Mouse (Mus musculus) liver, postnatal 0 days (tissue): ENCODE measurements around the gene Rrp15. TPM values are rescaled to one million over a fixed set of nuclear protein-coding genes. Genes with fewer than 3 reads are reported as not detected.

ENCODE experiments used
- ATAC-seq: fragments of 200-750 bp; cut with Nextera tagmentation; 2 replicates; pipeline ENCODE4 v1.8.0; 2017; ENCODE audit warnings: mild to moderate bottlenecking, moderate library complexity
- DNase-seq: peaks from one replicate; pipeline ENCODE4 v3.0.0-alpha.2; 2016
- H3K27ac ChIP-seq: fragments of 300-500 bp; sonication (generic); 2 replicates; pipeline ENCODE4 v1.5.1; 2014; ENCODE audit warnings: antibody characterized with exemption, moderate library complexity, mild to moderate bottlenecking, low read depth
- H3K27me3 ChIP-seq: fragments of 300-500 bp; sonication (generic); 2 replicates; pipeline ENCODE4 v1.6.1; 2014; ENCODE audit warnings: low read length, control low read depth, mixed read lengths; ENCODE audit not compliant: insufficient read depth
- H3K36me3 ChIP-seq: fragments of 300-500 bp; sonication (generic); replicated peaks from 2 replicates; pipeline ENCODE4 v1.6.1; 2014; ENCODE audit warnings: mild to moderate bottlenecking, control low read depth, low read length, moderate library complexity, mixed read lengths; ENCODE audit not compliant: insufficient read depth
- H3K4me1 ChIP-seq: fragments of 300-500 bp; sonication (generic); 2 replicates; pipeline ENCODE4 v1.6.1; 2014; ENCODE audit warnings: antibody characterized with exemption, mild to moderate bottlenecking, control low read depth; ENCODE audit not compliant: insufficient read depth
- H3K4me2 ChIP-seq: fragments of 300-500 bp; sonication (generic); 2 replicates; pipeline ENCODE4 v1.6.1; 2014; ENCODE audit warnings: low read depth, mild to moderate bottlenecking, low read length, moderate library complexity, mixed read lengths
- H3K4me3 ChIP-seq: fragments of 300-500 bp; sonication (generic); 2 replicates; pipeline ENCODE4 v1.5.1; 2014; ENCODE audit warnings: low read depth, low read length
- H3K9ac ChIP-seq: fragments of 300-500 bp; sonication (generic); replicated peaks from 2 replicates; pipeline ENCODE4 v1.6.1; 2014; ENCODE audit warnings: mild to moderate bottlenecking, moderate library complexity
- H3K9me3 ChIP-seq: fragments of 300-500 bp; sonication (generic); 2 replicates; pipeline ENCODE4 v1.6.1; 2016; ENCODE audit warnings: mild to moderate bottlenecking, control low read depth, low read length, mixed read lengths
- CTCF ChIP-seq: sonication (generic); IDR thresholded peaks from 2 replicates; pipeline ENCODE4 v1.5.1; 2016; ENCODE audit warnings: antibody characterized with exemption, low read depth
- EP300 ChIP-seq: IDR thresholded peaks from 2 replicates; pipeline ENCODE4 v1.6.1; 2016; ENCODE audit warnings: antibody characterized with exemption, low read depth, mild to moderate bottlenecking
- WGBS: fragments of 180-500 bp; shearing (Covaris S2); extraction: QIAGEN DNeasy Blood & Tissue Kit; methylation state at CpG from one replicate; pipeline ENCODE4 v1.1.7; 2014; ENCODE audit not compliant: insufficient replicate concordance; 5-methylcytosine and 5-hydroxymethylcytosine counted together
- polyA plus RNA-seq: library from polyadenylated mRNA; unstranded; fragments of >200 nt; fragmentation: Nextera tagmentation; extraction: Ambion mirVana; gene quantifications from 2 replicates; pipeline ENCODE4 v1.2.1, GENCODE M21; 2015

Gene Rrp15
- polyA plus RNA-seq, 1 experiment from 2014 or later, result 22.4 TPM

- TF ChIP-seq CTCF (no peak), EP300 (no peak)
- no peaks in the 10 kb centered on the region for H3K4me1 ChIP-seq
- H3K4me2 ChIP-seq, result no peak overlapping the region
- no peaks in the 10 kb centered on the region for H3K9me3 ChIP-seq
- H3K27me3 ChIP-seq, result no peaks in the 10 kb centered on the region
- H3K36me3 ChIP-seq, result peaks cover 19% of the 10 kb centered on the region
- H3K27ac ChIP-seq, result no peak overlapping the region
- ATAC-seq, result no peak
- H3K9ac ChIP-seq, result no peak overlapping the region
- DNase-seq, result no peak
- whole genome bisulfite sequencing, result 87% methylated on average over 8 of the region's 8 CpGs
- no peak overlapping the region for H3K4me3 ChIP-seq
Observed at GRCm38 (mm10) chr1:186733052-186733451, 16.1 kb downstream of the Rrp15 start.

- no peaks in the 10 kb centered on the region for H3K9me3 ChIP-seq
- no peak for TF ChIP-seq EP300
- TF ChIP-seq CTCF, result no peak
- H3K9ac ChIP-seq, result no peak overlapping the region
- no peak overlapping the region for H3K4me3 ChIP-seq
- 62% methylated on average over 4 of the region's 4 CpGs for WGBS
- ATAC-seq (peak; percentile 36), DNase-seq (no peak)
- H3K4me2 ChIP-seq, result no peak overlapping the region
- H3K27me3 ChIP-seq, result no peaks in the 10 kb centered on the region
- H3K27ac ChIP-seq, result no peak overlapping the region
- no peaks in the 10 kb centered on the region for H3K4me1 ChIP-seq
- no peaks in the 10 kb centered on the region for H3K36me3 ChIP-seq
Observed at GRCm38 (mm10) chr1:186728778-186729177, 20.4 kb downstream of the Rrp15 start.

DNA sequence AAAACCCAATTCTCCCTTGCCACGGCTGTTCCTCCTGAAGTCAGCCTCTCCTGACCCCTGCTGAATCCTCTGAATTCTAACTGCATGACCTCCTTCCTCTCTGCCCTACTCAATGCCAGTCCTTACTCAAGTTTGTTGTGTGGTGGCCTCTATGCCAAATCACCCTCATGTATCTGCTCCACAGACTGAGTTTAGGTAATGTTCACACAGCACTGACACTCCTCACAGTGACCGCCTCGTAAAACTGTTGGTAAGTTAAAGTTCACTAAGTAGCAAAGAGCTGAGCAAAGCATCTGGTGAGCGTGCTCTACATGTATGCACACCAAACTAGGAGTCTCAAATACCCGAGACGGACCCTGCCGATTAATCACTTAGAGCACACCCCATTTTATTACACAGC lies 23.0 kb downstream of the Rrp15 start:
- ATAC-seq (no peak), DNase-seq (no peak)
- no peaks in the 10 kb centered on the region for H3K4me1 ChIP-seq
- TF ChIP-seq EP300, result no peak
- TF ChIP-seq CTCF, result no peak
- no peak overlapping the region for H3K27ac ChIP-seq
- H3K36me3 ChIP-seq, result no peaks in the 10 kb centered on the region; the same call in 1 of the 2 replicates
- no peak overlapping the region for H3K4me3 ChIP-seq
- 87% methylated on average over 7 of the region's 7 CpGs for WGBS
- no peaks in the 10 kb centered on the region for H3K27me3 ChIP-seq
- H3K9me3 ChIP-seq, result no peaks in the 10 kb centered on the region
- H3K4me2 ChIP-seq, result no peak overlapping the region
- H3K9ac ChIP-seq, result no peak overlapping the region

DNA sequence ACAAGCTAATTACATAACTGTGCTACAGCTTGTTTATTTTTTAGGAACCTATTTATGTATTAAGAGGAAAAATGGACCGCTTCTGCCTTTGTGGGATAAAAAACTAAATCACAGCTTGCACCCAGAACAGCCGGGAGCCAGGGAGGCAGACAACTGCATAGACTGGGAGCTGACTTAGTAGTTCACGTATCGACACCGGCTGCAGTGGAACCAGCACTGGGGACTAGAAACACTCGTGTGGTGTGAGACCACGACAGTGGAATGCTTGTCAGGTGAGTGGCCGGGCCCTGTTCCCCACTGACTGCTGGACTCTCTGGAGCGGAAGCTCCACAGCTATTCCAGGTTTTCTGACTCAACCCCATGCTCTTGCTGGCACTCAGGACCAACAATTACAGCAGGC lies 26.9 kb downstream of the Rrp15 start:
- ATAC-seq (no peak), DNase-seq (no peak)
- no peak overlapping the region for H3K4me2 ChIP-seq
- H3K9ac ChIP-seq, result no peak overlapping the region
- no peak overlapping the region for H3K4me3 ChIP-seq
- H3K27me3 ChIP-seq, result no peaks in the 10 kb centered on the region
- no peaks in the 10 kb centered on the region for H3K4me1 ChIP-seq
- WGBS, result 81% methylated on average over 9 of the region's 9 CpGs
- H3K27ac ChIP-seq, result no peak overlapping the region
- no peak for TF ChIP-seq EP300
- no peak for TF ChIP-seq CTCF
- H3K9me3 ChIP-seq, result no peaks in the 10 kb centered on the region
- H3K36me3 ChIP-seq, result peaks cover 8% of the 10 kb centered on the region

DNA sequence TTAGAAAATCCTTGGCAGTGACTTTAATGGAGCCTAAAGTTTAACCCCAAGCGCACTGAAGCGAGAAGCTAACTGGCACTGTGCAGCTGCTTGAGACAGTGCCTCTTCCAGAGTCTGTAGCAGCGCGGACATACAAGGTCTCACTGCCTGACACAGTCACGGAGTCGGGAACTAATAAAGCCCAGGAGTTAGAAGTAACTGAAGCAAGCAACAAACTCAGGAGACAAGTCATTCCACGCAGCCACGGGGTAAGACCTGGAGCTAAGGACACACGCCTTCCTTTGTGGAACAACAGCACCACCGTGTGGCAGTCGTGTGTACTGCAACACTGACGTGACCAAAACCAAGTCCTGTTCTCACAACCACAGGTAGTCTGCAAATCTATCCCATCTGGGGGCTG lies 27.3 kb downstream of the Rrp15 start:
- peak; percentile 84 for DNase-seq
- Histone ChIP-seq H3K9ac (no peak overlapping the region), H3K27me3 (no peaks in the 10 kb centered on the region), H3K4me1 (no peaks in the 10 kb centered on the region), H3K36me3 (peaks cover 8% of the 10 kb centered on the region), H3K4me3 (no peak overlapping the region), H3K27ac (no peak overlapping the region), H3K9me3 (no peaks in the 10 kb centered on the region), H3K4me2 (no peak overlapping the region)
- TF ChIP-seq EP300, result no peak
- TF ChIP-seq CTCF, result peak; percentile 98
- ATAC-seq, result peak; percentile 66; the same call in 1 of the 2 replicates
- WGBS, result 40% methylated on average over 12 of the region's 12 CpGs

- Histone ChIP-seq H3K9ac (no peak overlapping the region), H3K9me3 (no peaks in the 10 kb centered on the region), H3K4me3 (no peak overlapping the region), H3K27ac (no peak overlapping the region), H3K27me3 (no peaks in the 10 kb centered on the region), H3K36me3 (peaks cover 8% of the 10 kb centered on the region), H3K4me1 (no peaks in the 10 kb centered on the region), H3K4me2 (no peak overlapping the region)
- DNase-seq, result no peak
- TF ChIP-seq EP300 (no peak), CTCF (no peak)
- ATAC-seq, result no peak
- 85% methylated on average over 11 of the region's 11 CpGs for WGBS
Observed at GRCm38 (mm10) chr1:186721166-186721565, 28.0 kb downstream of the Rrp15 start.

DNA sequence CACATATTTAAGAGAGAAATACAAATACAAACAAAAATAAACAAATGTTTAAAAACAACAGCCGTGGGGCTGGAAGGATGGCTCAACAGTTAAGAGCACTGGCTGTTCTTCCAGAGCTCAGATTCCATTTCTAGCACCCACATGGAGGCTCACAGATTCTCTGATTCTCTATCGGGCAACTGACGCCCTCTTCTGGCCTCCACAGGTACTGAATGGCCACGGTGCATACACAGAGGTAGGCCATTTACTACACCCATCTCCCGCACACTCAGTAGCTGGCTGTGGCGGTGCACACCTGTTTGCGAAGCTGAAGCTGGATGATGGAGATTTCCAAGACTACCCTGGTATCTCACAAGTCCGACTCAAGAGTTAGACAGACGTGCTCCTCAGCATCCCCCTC lies 29.4 kb downstream of the Rrp15 start:
- no peak for ATAC-seq

More for the DNA sequence above, 29.4 kb downstream of the Rrp15 start:
- no peaks in the 10 kb centered on the region for H3K4me1 ChIP-seq
- DNase-seq, result no peak
- no peaks in the 10 kb centered on the region for H3K9me3 ChIP-seq
- 87% methylated on average over 9 of the region's 9 CpGs for WGBS
- H3K27me3 ChIP-seq, result no peaks in the 10 kb centered on the region
- H3K4me2 ChIP-seq, result no peak overlapping the region
- H3K36me3 ChIP-seq, result peaks cover 8% of the 10 kb centered on the region
- H3K27ac ChIP-seq, result no peak overlapping the region
- no peak overlapping the region for H3K4me3 ChIP-seq
- no peak overlapping the region for H3K9ac ChIP-seq
- TF ChIP-seq EP300 (no peak), CTCF (peak; percentile 37)
